ENCODE assay signal across 23 mouse cellular contexts in the genomic region with DNA sequence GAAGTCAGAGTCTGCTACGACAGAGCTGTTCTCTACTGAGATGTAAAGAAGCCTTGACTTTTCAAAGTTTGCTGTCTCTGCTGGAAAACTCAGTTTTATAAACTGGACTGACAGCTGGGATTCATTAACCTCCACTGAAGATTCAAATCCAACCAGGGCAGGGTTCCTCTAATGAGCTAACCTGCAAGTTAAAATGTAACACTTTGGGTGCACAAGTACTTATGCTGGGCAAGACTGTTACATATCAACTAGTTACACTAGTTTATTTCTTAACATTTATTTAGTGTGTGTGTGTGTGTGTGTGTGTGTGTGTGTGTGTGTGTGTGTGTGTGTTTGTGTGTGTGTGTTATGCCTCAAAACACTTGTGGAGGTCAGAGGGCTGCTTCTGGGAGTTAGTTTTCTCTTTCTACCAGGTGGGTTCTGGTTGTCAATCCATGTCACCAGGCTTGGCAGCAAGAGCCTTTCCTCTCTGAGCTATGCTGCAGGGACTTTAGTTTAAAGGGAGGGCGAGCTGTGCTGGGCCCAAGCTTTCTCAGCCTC.
A peak's percentile ranks its signal among the peaks of the same experiment; 100 is the strongest.
DNase-seq lines count a peak whose midpoint lies in the region; ATAC-seq lines count a peak whose summit lies in the region.
"Had no signal": no experiment of that assay in that cellular context is flagged by ENCODE, and none has a peak within 500 bp of the region (broad histone marks: within the 10 kb centered on the region; RNA-seq: fewer than 3 reads in every experiment).

No protein-coding gene starts in this region.

- no peak overlapping the region for H3K4me3 ChIP-seq in embryonic facial prominence, embryonic 11.5 days (ENCODE audit: low read depth, low read length)
- no peak overlapping the region for H3K4me3 ChIP-seq in embryonic facial prominence, embryonic 10.5 days
- H3K4me3 ChIP-seq in neural tube, embryonic 12.5 days: no peak overlapping the region
- H3K4me3 ChIP-seq in neural tube, embryonic 15.5 days (replicated peaks): no peak overlapping the region
- H3K4me3 ChIP-seq: embryonic facial prominence, embryonic 15.5 days; hindbrain, embryonic 15.5 days; intestine, embryonic 15.5 days; layer of hippocampus, adult 2 months; limb, embryonic 12.5 days; midbrain, embryonic 13.5 days had no signal

- H3K4me1 ChIP-seq in embryonic facial prominence, embryonic 11.5 days (ENCODE audit: control insufficient read depth, insufficient read depth, low read length): no peaks in the 10 kb centered on the region; the same call in 1 of the 2 replicates
- H3K4me1 ChIP-seq in embryonic facial prominence, embryonic 10.5 days: peaks cover 27% of the 10 kb centered on the region
- peaks cover 7% of the 10 kb centered on the region; the same call in 1 of the 2 replicates for H3K4me1 ChIP-seq in neural tube, embryonic 12.5 days
- H3K4me1 ChIP-seq in neural tube, embryonic 15.5 days: peaks cover 10% of the 10 kb centered on the region; the same call in 1 of the 2 replicates
- H3K4me1 ChIP-seq: embryonic facial prominence, embryonic 15.5 days; hindbrain, embryonic 15.5 days; intestine, embryonic 15.5 days had no signal

- no peak overlapping the region for H3K27ac ChIP-seq in embryonic facial prominence, embryonic 11.5 days (replicated peaks; ENCODE audit: low read depth, low read length)
- no peak overlapping the region for H3K27ac ChIP-seq in embryonic facial prominence, embryonic 10.5 days (replicated peaks)
- peak overlapping the region; percentile 42; the same call in 1 of the 2 replicates for H3K27ac ChIP-seq in neural tube, embryonic 12.5 days
- no peak overlapping the region for H3K27ac ChIP-seq in neural tube, embryonic 15.5 days (replicated peaks)
- H3K27ac ChIP-seq: embryonic facial prominence, embryonic 15.5 days; hindbrain, embryonic 15.5 days; intestine, embryonic 15.5 days; layer of hippocampus, adult 2 months; limb, embryonic 12.5 days; midbrain, embryonic 13.5 days had no signal

- ATAC-seq in embryonic facial prominence, embryonic 11.5 days (replicated peaks; ENCODE audit: insufficient number of reproducible peaks, low FRiP score, low TSS enrichment, low read depth): no peak
- ATAC-seq in neural tube, embryonic 12.5 days (ENCODE audit: low FRiP score, low read depth): no peak
- no peak for ATAC-seq in neural tube, embryonic 15.5 days (ENCODE audit: low FRiP score)
- no peak for ATAC-seq in inflammation-experienced regulatory T-cells, adult 6 months
- ATAC-seq: CD4-positive, CD25-positive, alpha-beta regulatory T cell, adult 4 months; forebrain, postnatal 0 days; intestine, embryonic 15.5 days; liver, postnatal 0 days; midbrain, embryonic 13.5 days had no signal

- no peak overlapping the region for H3K4me2 ChIP-seq in embryonic facial prominence, embryonic 11.5 days (ENCODE audit: low read depth, low read length)
- no peak overlapping the region for H3K4me2 ChIP-seq in neural tube, embryonic 12.5 days (replicated peaks)
- H3K4me2 ChIP-seq in neural tube, embryonic 15.5 days: no peak overlapping the region
- H3K4me2 ChIP-seq: embryonic facial prominence, embryonic 15.5 days; hindbrain, embryonic 15.5 days; intestine, embryonic 15.5 days; limb, embryonic 12.5 days; liver, embryonic 11.5 days; midbrain, embryonic 13.5 days had no signal

- no peak overlapping the region for H3K9ac ChIP-seq in embryonic facial prominence, embryonic 11.5 days (replicated peaks; ENCODE audit: low read length)
- no peak overlapping the region for H3K9ac ChIP-seq in neural tube, embryonic 12.5 days
- H3K9ac ChIP-seq in neural tube, embryonic 15.5 days (replicated peaks): no peak overlapping the region
- H3K9ac ChIP-seq: embryonic facial prominence, embryonic 15.5 days; forebrain, postnatal 0 days; hindbrain, embryonic 15.5 days; intestine, embryonic 15.5 days; limb, embryonic 12.5 days; liver, postnatal 0 days; midbrain, embryonic 13.5 days had no signal

- 59% methylated on average over 2 of the region's 2 CpGs for WGBS in embryonic facial prominence, embryonic 11.5 days
- 51% methylated on average over 2 of the region's 2 CpGs for WGBS in embryonic facial prominence, embryonic 10.5 days
- WGBS in neural tube, embryonic 12.5 days: 79% methylated on average over 2 of the region's 2 CpGs
- WGBS in neural tube, embryonic 15.5 days: 77% methylated on average over 2 of the region's 2 CpGs

- no peaks in the 10 kb centered on the region for H3K9me3 ChIP-seq in embryonic facial prominence, embryonic 11.5 days (replicated peaks; ENCODE audit: control insufficient read depth, low read length)
- no peaks in the 10 kb centered on the region for H3K9me3 ChIP-seq in embryonic facial prominence, embryonic 10.5 days
- no peaks in the 10 kb centered on the region for H3K9me3 ChIP-seq in neural tube, embryonic 12.5 days
- no peaks in the 10 kb centered on the region for H3K9me3 ChIP-seq in neural tube, embryonic 15.5 days (replicated peaks)
- H3K9me3 ChIP-seq: embryonic facial prominence, embryonic 15.5 days; hindbrain, embryonic 15.5 days; intestine, embryonic 15.5 days; midbrain, embryonic 13.5 days had no signal

- H3K36me3 ChIP-seq in embryonic facial prominence, embryonic 11.5 days (replicated peaks; ENCODE audit: control insufficient read depth, insufficient read depth, low read depth, low read length): no peaks in the 10 kb centered on the region
- H3K36me3 ChIP-seq in embryonic facial prominence, embryonic 10.5 days (replicated peaks): no peaks in the 10 kb centered on the region
- no peaks in the 10 kb centered on the region for H3K36me3 ChIP-seq in neural tube, embryonic 12.5 days
- no peaks in the 10 kb centered on the region for H3K36me3 ChIP-seq in neural tube, embryonic 15.5 days
- H3K36me3 ChIP-seq: embryonic facial prominence, embryonic 15.5 days; hindbrain, embryonic 15.5 days; intestine, embryonic 15.5 days; limb, embryonic 12.5 days; midbrain, embryonic 13.5 days had no signal

- no peaks in the 10 kb centered on the region for H3K27me3 ChIP-seq in embryonic facial prominence, embryonic 11.5 days (ENCODE audit: control insufficient read depth, insufficient read depth, low read length)
- H3K27me3 ChIP-seq in embryonic facial prominence, embryonic 10.5 days (replicated peaks; ENCODE audit: low read depth, poor library complexity, severe bottlenecking): no peaks in the 10 kb centered on the region
- no peaks in the 10 kb centered on the region for H3K27me3 ChIP-seq in neural tube, embryonic 12.5 days (replicated peaks)
- peaks cover 3% of the 10 kb centered on the region; the same call in 1 of the 2 replicates for H3K27me3 ChIP-seq in neural tube, embryonic 15.5 days (replicated peaks)
- H3K27me3 ChIP-seq: embryonic facial prominence, embryonic 15.5 days; intestine, embryonic 15.5 days; midbrain, embryonic 13.5 days had no signal

- peak; percentile 45 for DNase-seq in embryonic facial prominence, embryonic 11.5 days (ENCODE audit: low spot score)
- no peak for DNase-seq in embryonic facial prominence, embryonic 10.5 days (ENCODE audit: low spot score)
- peak; percentile 63 for DNase-seq in kidney, postnatal 14 days
- no peak for DNase-seq in thymus, postnatal 25 days
- no peak for DNase-seq in cerebellum, adult 18-20 months
- DNase-seq: adrenal gland, postnatal 25 days; cerebellum, adult 9-11 months; forebrain, postnatal 0 days; gastrocnemius, postnatal 36 days; heart, postnatal 36 days; liver, postnatal 0 days; lung, postnatal 10 days had no signal

Comparison
In these comparisons a context has a peak if more than half of its experiments do, and no peak if none do; other contexts are left out.
1. DNase-seq: peak in embryonic facial prominence, embryonic 11.5 days (single experiment) and kidney, postnatal 14 days (single experiment); none in embryonic facial prominence, embryonic 10.5 days (single experiment), thymus, postnatal 25 days (single experiment) and cerebellum, adult 18-20 months (0 of 2).